Comparison of ENCODE assay signal across 9 mouse cellular contexts in genomic region chr17:26511816-26512774, GRCm38 (mm10). TPM values are rescaled to one million over a fixed set of nuclear protein-coding genes. Genes with fewer than 3 reads are reported as not detected.
DNase-seq lines count a peak whose midpoint lies in the region; ATAC-seq and TF ChIP-seq lines count a peak whose summit lies in the region.
"Had no signal": no experiment of that assay in that cellular context is flagged by ENCODE, and none has a peak within 500 bp of the region (broad histone marks: within the 10 kb centered on the region; RNA-seq: fewer than 3 reads in every experiment).

No protein-coding gene starts in this region.

- no peak for TF ChIP-seq CTCF in liver, adult 2 months (IDR thresholded peaks at IDR 0.05; ENCODE audit: low read depth, low read length)

- no peaks in the 10 kb centered on the region for H3K27me3 ChIP-seq in liver, adult 2 months (ENCODE audit: control insufficient read depth, insufficient read depth, low read length)
- no peaks in the 10 kb centered on the region for H3K27me3 ChIP-seq in stomach, embryonic 15.5 days (replicated peaks)
- H3K27me3 ChIP-seq: embryonic facial prominence, embryonic 13.5 days had no signal

- intact Hi-C loops in left cerebral cortex, postnatal 10 days (cut with DNase I): no loop called here

- no peaks in the 10 kb centered on the region for H3K36me3 ChIP-seq in liver, adult 2 months (ENCODE audit: control insufficient read depth, insufficient read depth, low read length)
- no peaks in the 10 kb centered on the region for H3K36me3 ChIP-seq in stomach, embryonic 15.5 days
- H3K36me3 ChIP-seq: embryonic facial prominence, embryonic 13.5 days had no signal

- H3K27ac ChIP-seq in liver, adult 2 months (replicated peaks; ENCODE audit: insufficient read depth, low read depth, low read length): peak overlapping the region; percentile 80
- peak overlapping the region; percentile 23; the same call in 1 of the 2 replicates for H3K27ac ChIP-seq in stomach, embryonic 15.5 days
- H3K27ac ChIP-seq: embryonic facial prominence, embryonic 13.5 days had no signal

- H3K4me2 ChIP-seq in stomach, embryonic 15.5 days: no peak overlapping the region
- H3K4me2 ChIP-seq: embryonic facial prominence, embryonic 13.5 days had no signal

- no peak for TF ChIP-seq POLR2A in liver, adult 2 months (IDR thresholded peaks at IDR 0.05; ENCODE audit: extremely low read depth, insufficient read depth, low read length)

- no peak for ATAC-seq in stomach, embryonic 15.5 days (ENCODE audit: insufficient read depth, low FRiP score, low read depth)

- H3K4me1 ChIP-seq in liver, adult 2 months (ENCODE audit: control insufficient read depth, insufficient read depth, low read length): peaks cover 21% of the 10 kb centered on the region
- peaks cover 35% of the 10 kb centered on the region for H3K4me1 ChIP-seq in stomach, embryonic 15.5 days

- peak overlapping the region; percentile 38; the same call in 1 of the 2 replicates for H3K9ac ChIP-seq in liver, adult 2 months (ENCODE audit: low read depth, low read length)
- no peak overlapping the region for H3K9ac ChIP-seq in stomach, embryonic 15.5 days
- H3K9ac ChIP-seq: embryonic facial prominence, embryonic 13.5 days had no signal

- H3K79me2 ChIP-seq in liver, adult 2 months (ENCODE audit: control insufficient read depth, insufficient read depth, low read length): peaks cover 6% of the 10 kb centered on the region; the same call in 1 of the 2 replicates

- DNase-seq in cerebellum, adult 9-11 months: peak; percentile 50
- no peak for DNase-seq in cerebellum, postnatal 36 days
- DNase-seq in spleen, postnatal 4 days (ENCODE audit: low spot score in 2 of 2): peak; percentile 54 to 68
- no peak for DNase-seq in spleen, postnatal 36 days (ENCODE audit: low spot score in 2 of 2)
- peak; percentile 94 for DNase-seq in liver, adult 2 months (ENCODE audit: extremely low read depth, low read depth, low spot score)
- no peak for DNase-seq in right cerebral cortex, postnatal 10 days (ENCODE audit: low spot score in 2 of 2)
- no peak for DNase-seq in left cerebral cortex, postnatal 10 days (ENCODE audit: extremely low spot score in 1 of 2, low spot score in 2 of 2)

- no peaks in the 10 kb centered on the region for H3K9me3 ChIP-seq in stomach, embryonic 15.5 days
- H3K9me3 ChIP-seq: embryonic facial prominence, embryonic 13.5 days had no signal

- 22% methylated on average over 7 of the region's 7 CpGs for WGBS in liver, adult 2 months
- WGBS in stomach, embryonic 15.5 days: 49% methylated on average over 7 of the region's 7 CpGs

- H3K4me3 ChIP-seq in liver, adult 2 months (ENCODE audit: insufficient read depth, low read depth, low read length): no peak overlapping the region
- no peak overlapping the region for H3K4me3 ChIP-seq in stomach, embryonic 15.5 days (replicated peaks)
- H3K4me3 ChIP-seq: embryonic facial prominence, embryonic 13.5 days had no signal

RNA-seq across cellular contexts. Expression of gene Ergic1, which starts 49.2 kb away (rescaled TPM):
- 30.7 and 34.6 TPM in 2 replicates for total RNA-seq in liver, adult 2 months (2014; rRNA removed)
- 93.3 and 106 TPM in 2 replicates for polyA plus RNA-seq in liver, adult 2 months (2012; rRNA removed)
- polyA plus RNA-seq in stomach, embryonic 15.5 days (2015; fragmentation: Nextera tagmentation; extraction: Ambion mirVana): 106 and 113 TPM in 2 replicates
- 100 to 1,000 TPM; 170 to 171 TPM for total RNA-seq in left cerebral cortex, postnatal 10 days (2021)

RNA-seq across cellular contexts. Expression of gene Dusp1, which starts 49.8 kb away (rescaled TPM):
- total RNA-seq in liver, adult 2 months (2014; rRNA removed): 10.5 and 10.7 TPM in 2 replicates
- polyA plus RNA-seq in liver, adult 2 months (2012; rRNA removed): 22.2 and 40.0 TPM in 2 replicates
- 15.8 and 19.3 TPM in 2 replicates for polyA plus RNA-seq in stomach, embryonic 15.5 days (2015; fragmentation: Nextera tagmentation; extraction: Ambion mirVana)
- 10 to 100 TPM; 23.2 TPM for total RNA-seq in left cerebral cortex, postnatal 10 days (2021)

Comparison
In these comparisons a context has a peak if more than half of its experiments do, and no peak if none do; other contexts are left out.
1. DNase-seq: peak in cerebellum, adult 9-11 months (single experiment), spleen, postnatal 4 days (2 of 2) and liver, adult 2 months (single experiment); none in cerebellum, postnatal 36 days (0 of 2), spleen, postnatal 36 days (0 of 2), right cerebral cortex, postnatal 10 days (0 of 2) and left cerebral cortex, postnatal 10 days (0 of 2).